Mouse (Mus musculus): ENCODE measurements around the gene Zfp292. TPM values are rescaled to one million over a fixed set of nuclear protein-coding genes. Genes with fewer than 3 reads are reported as not detected.

Gene Zfp292
- total RNA-seq, 2 experiments from 2014 or later = 27.5 to 28.2 TPM

- DNase-seq (ENCODE audit: extremely low spot score in 1 of 2, low spot score in 2 of 2) = no peak
- no peak for TF ChIP-seq CTCF (IDR thresholded peaks at IDR 0.05)
- peak overlapping the region; percentile 90; the same call in 1 of the 2 replicates for H3K4me3 ChIP-seq
- no peak overlapping the region for H3K27ac ChIP-seq
- intact Hi-C loops (cut with DNase I) = loop anchor here (5.0 to 10.0 kb wide), 2 partner anchors 59 to 196 kb away; partner anchors contain the start of gene Slc35a1
Measured at GRCm38 (mm10) chr4:34880921-34881650, 1.7 kb downstream of the Zfp292 start.

GRCm38 (mm10) chr4:34874234-34874633 is 8.5 kb downstream of the Zfp292 start:
- DNase-seq (ENCODE audit: extremely low spot score in 1 of 2, low spot score in 2 of 2) = no peak
- TF ChIP-seq CTCF (IDR thresholded peaks at IDR 0.05) = no peak
- intact Hi-C loops (cut with DNase I) = no loop called here

GRCm38 (mm10) chr4:34872896-34873495 is 9.8 kb downstream of the Zfp292 start:
- Histone ChIP-seq H3K4me3 (no peak overlapping the region), H3K27ac (no peak overlapping the region)
- no peak for TF ChIP-seq CTCF (IDR thresholded peaks at IDR 0.05)
- DNase-seq (ENCODE audit: extremely low spot score in 1 of 2, low spot score in 2 of 2) = no peak
- intact Hi-C loops (cut with DNase I) = no loop called here

More at GRCm38 (mm10) chr4:34874234-34874633, 8.5 kb downstream of the Zfp292 start:
- no peak overlapping the region for H3K4me3 ChIP-seq
- H3K27ac ChIP-seq = no peak overlapping the region

GRCm38 (mm10) chr4:34869813-34870212 is 12.9 kb downstream of the Zfp292 start:
- no peak overlapping the region for H3K27ac ChIP-seq
- no peak for TF ChIP-seq CTCF (IDR thresholded peaks at IDR 0.05)
- intact Hi-C loops (cut with DNase I) = no loop called here
- DNase-seq (ENCODE audit: extremely low spot score in 1 of 2, low spot score in 2 of 2) = no peak
- H3K4me3 ChIP-seq = no peak overlapping the region

- TF ChIP-seq CTCF (IDR thresholded peaks at IDR 0.05) = no peak
- Histone ChIP-seq H3K27ac (no peak overlapping the region), H3K4me3 (no peak overlapping the region)
- intact Hi-C loops (cut with DNase I) = no loop called here
- no peak for DNase-seq (ENCODE audit: extremely low spot score in 1 of 2, low spot score in 2 of 2)
Measured at GRCm38 (mm10) chr4:34861438-34861837, 21.3 kb downstream of the Zfp292 start.

GRCm38 (mm10) chr4:34859416-34859815 is 23.3 kb downstream of the Zfp292 start:
- intact Hi-C loops (cut with DNase I) = no loop called here
- Histone ChIP-seq H3K4me3 (no peak overlapping the region), H3K27ac (no peak overlapping the region)
- TF ChIP-seq CTCF (IDR thresholded peaks at IDR 0.05) = no peak
- DNase-seq (ENCODE audit: extremely low spot score in 1 of 2, low spot score in 2 of 2) = no peak

GRCm38 (mm10) chr4:34858903-34859302 is 23.9 kb downstream of the Zfp292 start:
- TF ChIP-seq CTCF (IDR thresholded peaks at IDR 0.05) = no peak
- H3K4me3 ChIP-seq = no peak overlapping the region
- intact Hi-C loops (cut with DNase I) = no loop called here

GRCm38 (mm10) chr4:34855966-34856365 is 26.8 kb downstream of the Zfp292 start:
- no peak for DNase-seq (ENCODE audit: extremely low spot score in 1 of 2, low spot score in 2 of 2)
- intact Hi-C loops (cut with DNase I) = no loop called here
- Histone ChIP-seq H3K27ac (no peak overlapping the region), H3K4me3 (no peak overlapping the region)
- TF ChIP-seq CTCF (IDR thresholded peaks at IDR 0.05) = no peak

More at GRCm38 (mm10) chr4:34858903-34859302, 23.9 kb downstream of the Zfp292 start:
- H3K27ac ChIP-seq = no peak overlapping the region
- no peak for DNase-seq (ENCODE audit: extremely low spot score in 1 of 2, low spot score in 2 of 2)

GRCm38 (mm10) chr4:34852051-34852450 is 30.7 kb downstream of the Zfp292 start:
- no peak overlapping the region for H3K27ac ChIP-seq
- TF ChIP-seq CTCF (IDR thresholded peaks at IDR 0.05) = no peak
- H3K4me3 ChIP-seq = no peak overlapping the region
- no peak for DNase-seq (ENCODE audit: extremely low spot score in 1 of 2, low spot score in 2 of 2)
- intact Hi-C loops (cut with DNase I) = no loop called here

GRCm38 (mm10) chr4:34850156-34850555 is 32.6 kb downstream of the Zfp292 start:
- Histone ChIP-seq H3K4me3 (no peak overlapping the region), H3K27ac (no peak overlapping the region)
- no peak for TF ChIP-seq CTCF (IDR thresholded peaks at IDR 0.05)
- intact Hi-C loops (cut with DNase I) = no loop called here
- no peak for DNase-seq (ENCODE audit: extremely low spot score in 1 of 2, low spot score in 2 of 2)

GRCm38 (mm10) chr4:34847679-34848309 is 35.0 kb downstream of the Zfp292 start:
- Histone ChIP-seq H3K4me3 (no peak overlapping the region), H3K27ac (no peak overlapping the region)
- TF ChIP-seq CTCF (IDR thresholded peaks at IDR 0.05) = no peak
- DNase-seq (ENCODE audit: extremely low spot score in 1 of 2, low spot score in 2 of 2) = no peak
- intact Hi-C loops (cut with DNase I) = no loop called here

- no peak for TF ChIP-seq CTCF (IDR thresholded peaks at IDR 0.05)
- Histone ChIP-seq H3K4me3 (no peak overlapping the region), H3K27ac (no peak overlapping the region)
- DNase-seq (ENCODE audit: extremely low spot score in 1 of 2, low spot score in 2 of 2) = no peak
- intact Hi-C loops (cut with DNase I) = no loop called here
Measured at GRCm38 (mm10) chr4:34843839-34844238, 38.9 kb downstream of the Zfp292 start.

Measured in left cerebral cortex, adult 2 months (tissue).